Mouse (Mus musculus) erythroblast, embryonic 14.5 days (primary cell): ENCODE measurements around the gene Myo1d.

ENCODE experiments used
- GATA1 ChIP-seq: IDR thresholded peaks from 2 replicates; pipeline ENCODE4 v1.6.1; 2012; ENCODE audit warnings: low read length, inconsistent platforms, mixed read lengths
- TAL1 ChIP-seq: IDR thresholded peaks from 3 replicates; pipeline ENCODE4 v1.6.1; 2012; ENCODE audit warnings: low read length, inconsistent platforms, mixed read lengths

GRCm38 (mm10) chr11:80779527-80780344, at the start of gene Myo1d:
- TF ChIP-seq GATA1 = no peak
- no peak for TF ChIP-seq TAL1
